Mouse (Mus musculus): ENCODE data around the gene Ybey. TPM values are rescaled to one million over a fixed set of nuclear protein-coding genes. Genes with fewer than 3 reads are reported as not detected.

Gene Ybey
- total and polyA plus RNA-seq, 3 experiments = 3.0 to 5.2 (median 4.4) TPM

GRCm38 (mm10) chr10:76481480-76481879 is 12.6 kb upstream of the Ybey start:
- Histone ChIP-seq H3K4me2 (ENCODE audit: insufficient read depth, low read depth, poor library complexity, severe bottlenecking) (no peak overlapping the region), H3K9ac (ENCODE audit: insufficient read depth, low read depth) (no peak overlapping the region), H3K36me3 (replicated peaks in 1 of 2; ENCODE audit: control insufficient read depth in 1 of 2, insufficient read depth in 1 of 2, low read length in 1 of 2) (peaks cover 78 to 95% of the 10 kb centered on the region in 2 experiments), H3K27me3 (replicated peaks) (no peaks in the 10 kb centered on the region), H3K9me3 (replicated peaks; ENCODE audit: low read length) (no peaks in the 10 kb centered on the region), H3K27ac (ENCODE audit: insufficient read depth, low read depth) (no peak overlapping the region), H3K79me2 (replicated peaks; ENCODE audit: control insufficient read depth, extremely low read depth, insufficient read depth, poor library complexity, severe bottlenecking) (no peaks in the 10 kb centered on the region), H3K4me3 (replicated peaks in 1 of 3; ENCODE audit: low read depth in 2 of 3, low read length in 2 of 3, poor library complexity in 1 of 3) (no peak overlapping the region), H3K4me1 (ENCODE audit: control insufficient read depth in 1 of 2, insufficient read depth in 2 of 2) (peaks cover 9 to 10% of the 10 kb centered on the region in 2 experiments; a peak in 3 of 4 replicates)
- in situ Hi-C loops (cut with MboI; ENCODE audit: low pct_ligation_motif_present, low pct_unique_long_range_greater_than_20kb, low sequenced_read_pairs) (no loop called here), dilution Hi-C loops (cut with MboI; ENCODE audit: extremely low pct_ligation_motif_present, extremely low pct_unique_long_range_greater_than_20kb, low sequenced_read_pairs) (no loop called here)
- no peak for DNase-seq (ENCODE audit: extremely low read depth)
- TF ChIP-seq CHD2 (IDR thresholded peaks at IDR 0.05; ENCODE audit: low read length) (no peak), TCF12 (IDR thresholded peaks at IDR 0.05; ENCODE audit: low read depth, low read length) (no peak), EP300 (IDR thresholded peaks at IDR 0.05; ENCODE audit: low read length) (no peak), NELFE (IDR thresholded peaks at IDR 0.05; ENCODE audit: low read depth, low read length) (no peak), RAD21 (IDR thresholded peaks at IDR 0.05; ENCODE audit: low read depth, low read length) (no peak), GABPA (IDR thresholded peaks at IDR 0.05; ENCODE audit: insufficient replicate concordance, low read depth, low read length) (no peak), CHD1 (IDR thresholded peaks at IDR 0.05; ENCODE audit: low read depth, low read length) (no peak), ZKSCAN1 (IDR thresholded peaks at IDR 0.05; ENCODE audit: borderline replicate concordance, low read depth, low read length) (no peak), SMC3 (IDR thresholded peaks at IDR 0.05; ENCODE audit: low read depth, low read length) (no peak), MAFK (IDR thresholded peaks at IDR 0.05; ENCODE audit: insufficient replicate concordance, low read length) (no peak), HCFC1 (IDR thresholded peaks at IDR 0.05; ENCODE audit: low read depth, low read length) (no peak), USF2 (conservative IDR thresholded peaks at IDR 0.05; ENCODE audit: low read depth, low read length) (no peak), ZC3H11A (IDR thresholded peaks at IDR 0.05; ENCODE audit: low read depth, low read length) (no peak), MXI1 (IDR thresholded peaks at IDR 0.05; ENCODE audit: low read depth, low read length) (no peak), POLR2AphosphoS2 (IDR thresholded peaks at IDR 0.05; ENCODE audit: low read depth, low read length) (no peak), POLR2A (IDR thresholded peaks at IDR 0.05; ENCODE audit: low read depth, low read length) (no peak), MEF2A (IDR thresholded peaks at IDR 0.05; ENCODE audit: borderline replicate concordance, low read depth, low read length) (no peak), ZNF384 (IDR thresholded peaks at IDR 0.05; ENCODE audit: low read depth, low read length) (no peak), CTCF (conservative IDR thresholded peaks at IDR 0.05 in 1 of 2, IDR thresholded peaks at IDR 0.05 in 1 of 2; ENCODE audit: low read depth in 2 of 2, low read length in 2 of 2) (no peak), KAT2A (IDR thresholded peaks at IDR 0.05; ENCODE audit: insufficient replicate concordance, low read length) (no peak)

- in situ Hi-C loops (cut with MboI; ENCODE audit: low pct_ligation_motif_present, low pct_unique_long_range_greater_than_20kb, low sequenced_read_pairs) (no loop called here), dilution Hi-C loops (cut with MboI; ENCODE audit: extremely low pct_ligation_motif_present, extremely low pct_unique_long_range_greater_than_20kb, low sequenced_read_pairs) (no loop called here)
- peaks cover 78 to 95% of the 10 kb centered on the region in 2 experiments for H3K36me3 ChIP-seq (replicated peaks in 1 of 2; ENCODE audit: control insufficient read depth in 1 of 2, insufficient read depth in 1 of 2, low read length in 1 of 2)
- H3K27ac ChIP-seq (ENCODE audit: insufficient read depth, low read depth) = no peak overlapping the region
- peaks cover 4% of the 10 kb centered on the region in 2 experiments; a peak in 3 of 4 replicates for H3K4me1 ChIP-seq (ENCODE audit: control insufficient read depth in 1 of 2, insufficient read depth in 2 of 2)
- DNase-seq (ENCODE audit: extremely low read depth) = no peak
- H3K9ac ChIP-seq (ENCODE audit: insufficient read depth, low read depth) = no peak overlapping the region
- TF ChIP-seq ZNF384 (IDR thresholded peaks at IDR 0.05; ENCODE audit: low read depth, low read length) = no peak
- no peak for TF ChIP-seq BHLHE40 (IDR thresholded peaks at IDR 0.05; ENCODE audit: low read depth, low read length)
- TF ChIP-seq ZC3H11A (IDR thresholded peaks at IDR 0.05; ENCODE audit: low read depth, low read length) = no peak
- TF ChIP-seq UBTF (IDR thresholded peaks at IDR 0.05; ENCODE audit: low read depth, low read length) = no peak
- no peak for TF ChIP-seq USF2 (conservative IDR thresholded peaks at IDR 0.05; ENCODE audit: low read depth, low read length)
- no peak for TF ChIP-seq E2F4 (IDR thresholded peaks at IDR 0.05; ENCODE audit: insufficient replicate concordance, low read depth, low read length)
- no peak for TF ChIP-seq USF1 (IDR thresholded peaks at IDR 0.05; ENCODE audit: low read depth, low read length)
- TF ChIP-seq TCF12 (IDR thresholded peaks at IDR 0.05; ENCODE audit: low read depth, low read length) = no peak
- TF ChIP-seq RCOR1 (conservative IDR thresholded peaks at IDR 0.05; ENCODE audit: low read depth, low read length) = no peak
- TF ChIP-seq POLR2AphosphoS2 (IDR thresholded peaks at IDR 0.05; ENCODE audit: low read depth, low read length) = no peak
- no peaks in the 10 kb centered on the region for H3K9me3 ChIP-seq (replicated peaks; ENCODE audit: low read length)
- no peaks in the 10 kb centered on the region for H3K79me2 ChIP-seq (replicated peaks; ENCODE audit: control insufficient read depth, extremely low read depth, insufficient read depth, poor library complexity, severe bottlenecking)
- no peak overlapping the region for H3K4me2 ChIP-seq (ENCODE audit: insufficient read depth, low read depth, poor library complexity, severe bottlenecking)
- no peaks in the 10 kb centered on the region for H3K27me3 ChIP-seq (replicated peaks)
- no peak overlapping the region for H3K4me3 ChIP-seq (replicated peaks in 1 of 3; ENCODE audit: low read depth in 2 of 3, low read length in 2 of 3, poor library complexity in 1 of 3)
Observed at GRCm38 (mm10) chr10:76480851-76481250, 11.9 kb upstream of the Ybey start.

Data from CH12.LX (cell line).